Mouse (Mus musculus): ENCODE measurements around the gene Cdc42bpb.

The Cdc42bpb gene

GRCm38 (mm10) chr12:111333020-111333605 lies 44.4 kb downstream of the Cdc42bpb start:
- DNase-seq = no peak

DNA sequence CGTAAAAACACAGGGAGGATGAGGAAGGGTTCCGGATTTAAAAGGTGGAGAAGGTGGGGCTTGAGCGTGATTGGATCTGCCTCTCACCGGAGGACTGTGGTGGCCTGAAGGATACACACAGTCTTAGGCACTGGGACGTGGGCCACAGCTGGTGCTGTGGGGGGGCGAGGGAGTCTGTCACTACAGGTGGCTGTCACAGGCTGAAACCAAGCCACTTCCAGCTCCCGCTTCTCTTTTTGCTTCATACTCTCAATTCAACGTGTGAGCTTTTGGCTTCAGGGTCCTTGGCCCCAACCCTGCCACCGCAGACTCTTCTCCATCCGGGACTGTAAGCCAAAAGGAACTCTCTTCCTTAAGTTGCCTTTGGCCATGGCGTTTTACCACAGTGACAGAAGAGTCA lies 45.1 kb downstream of the Cdc42bpb start:
- no peak for DNase-seq

GRCm38 (mm10) chr12:111331573-111331972 lies 45.9 kb downstream of the Cdc42bpb start:
- no peak for DNase-seq

- peak; percentile 56 for DNase-seq
Observed at GRCm38 (mm10) chr12:111329281-111329680, 48.2 kb downstream of the Cdc42bpb start.

DNA sequence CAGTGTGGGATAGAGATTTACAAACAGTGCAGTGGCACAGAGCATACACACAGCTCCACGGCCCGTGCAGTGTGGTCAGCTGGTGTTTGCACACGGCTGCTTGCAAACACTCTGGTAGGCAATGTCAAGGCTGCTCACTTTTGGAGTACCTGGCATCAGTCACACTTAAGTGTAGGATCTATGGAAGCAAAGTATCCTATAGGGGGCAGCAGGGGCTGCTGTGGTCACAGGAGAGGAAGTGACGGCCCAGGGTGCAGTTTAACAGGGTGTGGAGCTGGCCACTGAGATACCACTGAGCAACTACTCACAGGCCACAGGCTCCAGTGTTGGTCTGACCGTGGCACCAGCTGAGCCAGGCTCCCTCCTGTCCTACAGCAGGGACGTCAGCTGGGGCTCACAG lies 49.2 kb downstream of the Cdc42bpb start:
- no peak for DNase-seq

DNA sequence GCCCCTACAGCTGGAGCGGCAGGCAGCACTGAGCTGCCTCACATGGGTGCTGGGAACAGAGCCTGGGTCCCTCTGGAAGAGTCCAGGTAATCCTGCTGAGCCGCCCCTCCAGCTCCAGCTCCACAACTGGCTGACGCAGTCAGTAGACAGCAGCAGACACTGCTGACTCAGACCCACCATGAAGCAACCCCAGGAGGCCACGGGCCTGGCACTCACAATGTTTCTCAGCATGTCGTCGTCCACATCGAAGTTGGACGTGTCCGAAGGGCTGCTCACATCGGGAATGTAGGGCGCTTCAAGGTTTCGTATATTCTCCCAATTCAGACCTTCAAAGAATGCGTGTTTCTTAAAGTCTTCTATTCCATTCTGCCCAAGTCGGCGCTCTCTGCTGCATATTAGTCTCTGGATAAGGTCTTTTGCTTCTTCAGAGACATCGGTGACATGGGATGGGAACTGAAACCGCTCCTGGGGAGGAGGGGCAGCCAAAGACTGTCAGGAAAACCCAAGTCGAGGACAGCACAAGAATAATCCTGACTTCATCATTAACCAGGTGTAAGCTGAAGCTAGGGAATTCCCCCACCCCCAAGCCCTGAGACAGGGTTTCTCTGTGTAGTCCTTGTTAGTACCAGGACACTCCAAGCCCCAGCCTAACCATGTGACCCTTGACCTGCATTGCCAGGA lies 51.6 kb downstream of the Cdc42bpb start:
- DNase-seq = no peak

GRCm38 (mm10) chr12:111324949-111325348 lies 52.6 kb downstream of the Cdc42bpb start:
- no peak for DNase-seq

DNA sequence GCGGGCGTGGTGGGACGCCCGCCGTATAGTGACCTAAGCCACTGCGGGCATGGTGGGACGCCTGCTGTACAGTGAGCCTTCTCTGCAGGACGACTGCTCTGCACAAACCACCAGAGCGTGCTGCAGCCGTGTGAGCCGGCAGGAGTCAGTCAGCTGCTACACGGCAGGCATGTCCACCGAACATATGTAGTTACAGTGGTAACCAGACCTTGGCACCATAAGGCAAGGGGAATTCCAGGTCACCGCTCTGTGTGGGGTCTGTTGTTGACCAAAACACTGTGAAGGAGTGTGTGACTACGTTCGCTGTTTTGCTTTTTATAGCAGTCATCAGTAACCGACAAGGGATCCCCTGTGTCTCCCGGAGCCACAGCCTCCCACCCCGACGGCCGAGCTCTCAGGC lies 53.0 kb downstream of the Cdc42bpb start:
- no peak for DNase-seq

DNA sequence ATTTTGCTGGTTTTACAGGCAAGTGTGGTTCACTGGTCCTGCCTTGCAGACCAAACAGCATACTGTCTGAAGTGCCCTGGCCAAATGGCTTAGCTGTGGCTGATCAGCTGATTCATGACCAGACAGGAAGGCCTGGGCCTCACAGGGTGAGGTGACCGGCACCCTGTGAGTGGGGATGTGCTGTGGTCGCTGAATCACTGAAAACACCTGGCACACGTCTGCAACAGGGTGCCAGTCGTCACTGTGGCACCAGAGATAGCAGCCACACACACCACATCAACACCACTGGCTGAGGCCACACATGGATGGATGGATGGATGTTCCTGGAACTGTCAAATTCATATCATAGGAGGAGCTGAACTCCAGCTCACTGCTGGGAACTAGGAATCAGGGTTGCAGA lies 54.1 kb downstream of the Cdc42bpb start:
- DNase-seq = no peak

DNA sequence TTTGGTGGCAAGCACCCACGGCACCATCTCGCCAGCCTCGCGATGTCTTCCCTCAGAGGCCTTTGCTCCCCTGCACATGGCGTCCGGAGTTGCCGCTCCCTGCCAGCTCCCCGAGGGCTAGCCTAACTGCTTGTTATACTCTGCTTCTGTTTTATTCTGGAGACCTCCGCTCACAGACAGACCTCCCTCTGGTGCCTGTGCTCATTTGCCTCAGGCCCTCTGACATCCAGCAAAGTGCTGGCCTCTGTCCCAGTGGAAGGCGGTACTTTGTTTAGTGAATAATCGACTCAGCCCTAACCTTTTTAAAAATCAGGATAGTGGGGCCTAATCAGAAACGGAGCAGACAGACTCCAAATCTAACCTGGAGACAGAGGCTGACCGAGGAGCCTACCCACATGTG lies 55.7 kb downstream of the Cdc42bpb start:
- no peak for DNase-seq

- DNase-seq = no peak
Observed at GRCm38 (mm10) chr12:111320549-111320948, 57.0 kb downstream of the Cdc42bpb start.

- no peak for DNase-seq
Observed at GRCm38 (mm10) chr12:111317694-111318093, 59.8 kb downstream of the Cdc42bpb start.

GRCm38 (mm10) chr12:111314273-111314672 lies 63.2 kb downstream of the Cdc42bpb start:
- no peak for DNase-seq

GRCm38 (mm10) chr12:111311775-111312174 lies 65.7 kb downstream of the Cdc42bpb start:
- DNase-seq = no peak

DNA sequence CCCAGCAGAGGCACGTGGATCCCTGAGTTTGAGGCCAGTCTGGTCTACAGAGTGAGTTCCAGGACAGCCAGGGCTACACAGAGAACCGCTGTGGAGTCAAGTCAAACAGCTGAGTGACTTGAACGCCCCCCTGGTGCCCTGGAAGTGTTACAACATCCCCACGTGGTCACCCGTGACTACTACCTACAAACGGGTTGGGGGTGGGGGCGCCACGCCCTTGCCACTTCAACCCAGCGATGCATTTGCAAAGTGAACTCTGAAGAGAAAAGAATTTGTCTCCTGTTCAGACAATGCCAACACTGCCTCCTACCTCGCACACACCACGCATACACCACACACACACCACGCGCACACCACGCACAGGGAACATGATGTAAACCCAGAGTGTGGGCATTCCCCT lies 67.6 kb downstream of the Cdc42bpb start:
- DNase-seq = no peak

GRCm38 (mm10) chr12:111309256-111309655 lies 68.3 kb downstream of the Cdc42bpb start:
- no peak for DNase-seq

- DNase-seq = no peak
Observed at GRCm38 (mm10) chr12:111306821-111307220, 70.7 kb downstream of the Cdc42bpb start.

DNA sequence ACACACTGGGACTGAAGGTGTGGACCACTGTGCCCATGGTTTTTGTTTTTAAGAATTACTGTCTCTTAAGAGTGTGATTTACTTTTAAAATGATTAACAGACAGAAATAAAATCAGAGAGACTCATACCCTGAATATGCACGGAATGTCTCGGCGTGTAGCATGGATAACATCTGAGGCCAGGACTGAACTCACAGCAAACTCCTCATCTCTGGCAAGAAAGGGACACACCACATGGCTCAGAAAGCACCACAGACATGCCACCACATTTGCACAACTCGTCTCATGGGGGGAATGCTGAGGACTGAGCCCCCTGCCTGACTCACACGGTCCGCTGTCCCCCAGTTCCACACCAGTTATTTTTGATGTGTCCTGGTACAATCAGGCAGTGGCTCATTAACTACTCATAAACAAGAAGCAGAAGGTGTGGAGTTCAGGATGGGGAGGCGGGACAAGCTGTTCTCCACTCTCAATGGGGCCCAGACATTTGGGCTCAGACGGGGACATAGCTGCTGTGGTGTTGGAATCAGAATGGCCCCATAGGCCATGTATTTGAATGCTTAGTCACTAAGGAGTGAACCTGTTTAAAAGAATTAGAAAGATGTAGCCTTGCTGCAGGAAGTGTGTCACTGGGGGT lies 73.7 kb downstream of the Cdc42bpb start:
- no peak for DNase-seq

DNA sequence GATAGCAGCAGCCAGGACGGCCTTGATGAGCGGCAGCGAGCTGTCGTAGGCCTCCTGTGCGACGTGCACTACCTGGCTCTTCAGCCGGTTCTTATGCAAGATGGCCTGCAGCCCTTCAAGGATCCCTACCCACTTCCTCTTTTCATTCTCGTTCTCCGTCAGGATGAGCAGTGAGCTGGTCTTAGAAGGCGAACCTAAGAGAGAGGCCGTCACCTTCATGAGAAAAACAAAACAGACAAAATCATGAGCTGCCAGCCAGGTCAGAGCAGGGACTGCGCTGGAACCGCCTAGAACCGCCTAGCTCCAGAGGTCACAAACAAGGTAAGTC lies 75.5 kb downstream of the Cdc42bpb start:
- DNase-seq = no peak

- no peak for DNase-seq
Observed at GRCm38 (mm10) chr12:111301322-111302017, 76.0 kb downstream of the Cdc42bpb start.

DNA sequence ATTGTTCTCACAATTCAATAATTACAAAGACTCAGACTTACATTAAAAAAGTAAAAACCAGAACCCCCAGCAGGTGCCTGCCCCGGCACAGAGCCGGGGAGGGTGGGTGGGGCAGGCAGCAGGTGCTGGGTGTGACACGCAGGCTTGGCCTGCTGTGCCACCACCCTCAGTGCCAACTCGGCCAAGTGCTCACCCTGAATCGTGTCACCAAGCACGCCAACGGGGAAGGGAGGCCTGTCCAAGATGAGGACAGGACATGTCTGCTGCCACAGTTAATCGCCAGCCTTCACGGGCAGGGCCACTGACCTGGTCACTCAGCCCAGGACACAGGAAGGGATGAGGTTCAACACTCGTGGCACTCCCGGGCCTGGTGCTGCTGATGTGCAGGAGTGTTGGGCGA lies 84.5 kb downstream of the Cdc42bpb start:
- no peak for DNase-seq

- no peak for DNase-seq
Observed at GRCm38 (mm10) chr12:111284532-111284931, 93.0 kb downstream of the Cdc42bpb start.

DNA sequence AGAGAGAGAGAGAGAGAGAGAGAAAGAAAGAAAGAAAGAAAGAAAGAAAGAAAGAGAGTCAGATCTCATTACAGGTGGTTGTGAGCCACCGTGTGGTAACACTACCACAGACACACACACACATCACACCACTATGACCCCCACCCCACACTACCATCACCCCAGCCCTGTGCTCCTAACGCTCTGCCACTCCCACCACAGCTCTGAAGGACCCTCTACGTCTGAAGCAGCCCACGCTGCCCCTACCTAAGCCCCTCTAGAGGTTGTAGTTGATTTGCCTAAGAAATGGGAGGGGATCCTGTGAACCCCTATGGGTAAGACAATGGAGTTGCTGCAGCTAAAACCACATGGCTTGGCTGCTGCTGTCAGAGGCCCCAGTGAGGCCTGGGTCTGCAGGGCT lies 93.9 kb downstream of the Cdc42bpb start:
- no peak for DNase-seq

DNA sequence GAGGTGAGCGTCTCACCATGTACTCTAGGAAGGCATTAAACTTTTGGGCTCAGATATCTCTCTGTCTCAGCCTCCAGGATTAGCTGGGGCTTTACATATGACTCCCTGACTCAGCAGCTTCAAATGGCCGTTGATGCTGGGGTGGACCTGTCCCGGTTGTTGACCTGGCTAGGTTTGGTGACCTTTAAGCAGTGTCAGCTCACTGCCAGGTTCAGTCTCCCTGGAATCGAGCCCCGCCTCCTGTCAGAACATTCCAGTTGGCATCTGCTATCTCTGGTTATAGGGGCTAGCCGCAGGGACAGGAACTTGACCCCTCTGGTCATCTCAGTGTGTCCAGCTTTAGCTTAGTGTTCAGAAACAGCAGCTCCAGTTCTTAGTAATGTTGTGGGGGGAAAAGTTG lies 101.1 kb downstream of the Cdc42bpb start:
- DNase-seq = peak; percentile 51
